Mouse (Mus musculus): Measurements from ENCODE around the gene Pilrb2. TPM values are rescaled to one million over a fixed set of nuclear protein-coding genes. Genes with fewer than 3 reads are reported as not detected.

The Pilrb2 gene
- polyA plus RNA-seq, 2 experiments = 0.13 TPM; not detected in 1

DNA sequence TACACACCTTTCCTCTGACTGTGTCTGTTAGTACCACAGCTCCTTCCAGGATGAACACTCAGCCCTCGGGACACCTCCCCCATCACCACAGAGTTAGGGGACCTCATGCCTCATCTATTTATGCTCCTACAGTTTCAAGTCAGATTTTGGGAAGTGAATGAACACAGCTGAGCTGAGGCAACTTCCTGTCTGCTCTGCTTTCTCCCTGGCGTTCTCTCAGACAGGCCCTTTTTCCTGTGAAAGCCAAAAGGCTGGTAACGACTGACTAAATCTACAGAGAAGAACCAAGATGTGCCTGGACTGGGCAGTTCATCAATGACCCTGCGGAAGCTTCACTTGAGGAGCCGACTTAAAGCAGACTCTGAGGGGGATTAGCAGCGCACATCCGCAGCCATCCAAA is 41.4 kb downstream of the Pilrb2 start:
- no peak for TF ChIP-seq POLR2A (IDR thresholded peaks at IDR 0.05; ENCODE audit: borderline replicate concordance, extremely low read depth, insufficient read depth, insufficient read length)
- DNase-seq (ENCODE audit: low spot score) (no peak), ATAC-seq (ENCODE audit: low FRiP score, low read depth) (no peak)
- Histone ChIP-seq H3K4me1 (ENCODE audit: control insufficient read depth, insufficient read depth, low read length) (no peaks in the 10 kb centered on the region), H3K27me3 (ENCODE audit: control insufficient read depth, insufficient read depth, low read length) (no peaks in the 10 kb centered on the region), H3K4me3 (replicated peaks; ENCODE audit: low read length) (no peak overlapping the region), H3K27ac (replicated peaks; ENCODE audit: low read depth, low read length) (no peak overlapping the region), H3K36me3 (ENCODE audit: control insufficient read depth, insufficient read depth, low read length) (no peaks in the 10 kb centered on the region), H3K9me3 (ENCODE audit: control insufficient read depth, low read length) (no peaks in the 10 kb centered on the region), H3K4me2 (replicated peaks; ENCODE audit: low read depth, low read length, severe bottlenecking) (no peak overlapping the region), H3K9ac (ENCODE audit: low read depth, low read length, severe bottlenecking) (no peak overlapping the region)
- WGBS = 79% methylated on average over 7 of the region's 7 CpGs

DNA sequence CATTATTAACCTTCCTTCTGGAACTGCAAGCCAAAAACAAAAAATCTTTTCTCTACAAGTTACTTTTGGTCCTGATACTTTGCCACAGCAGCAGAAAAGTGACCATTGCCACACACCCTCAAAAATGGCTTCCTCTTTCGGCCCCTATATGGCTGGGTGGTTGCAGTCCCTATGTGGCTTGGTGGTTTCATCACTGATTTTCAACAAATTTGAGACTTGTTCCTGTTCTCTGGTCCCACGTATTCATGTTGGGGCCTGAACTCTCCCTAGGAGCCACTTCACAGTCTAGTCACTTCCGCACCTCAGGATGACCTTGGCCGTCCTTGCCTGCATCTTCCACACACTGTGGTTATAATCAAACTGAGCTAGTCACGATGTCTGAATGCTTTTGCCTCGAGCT is 42.9 kb downstream of the Pilrb2 start:
- no peak for TF ChIP-seq POLR2A (IDR thresholded peaks at IDR 0.05; ENCODE audit: borderline replicate concordance, extremely low read depth, insufficient read depth, insufficient read length)
- no peaks in the 10 kb centered on the region for H3K4me1 ChIP-seq (ENCODE audit: control insufficient read depth, insufficient read depth, low read length)
- H3K4me3 ChIP-seq (replicated peaks; ENCODE audit: low read length) = no peak overlapping the region
- H3K4me2 ChIP-seq (replicated peaks; ENCODE audit: low read depth, low read length, severe bottlenecking) = no peak overlapping the region
- H3K9me3 ChIP-seq (ENCODE audit: control insufficient read depth, low read length) = no peaks in the 10 kb centered on the region
- H3K27ac ChIP-seq (replicated peaks; ENCODE audit: low read depth, low read length) = no peak overlapping the region
- WGBS = 87% methylated on average over 6 of the region's 6 CpGs
- no peaks in the 10 kb centered on the region for H3K36me3 ChIP-seq (ENCODE audit: control insufficient read depth, insufficient read depth, low read length)
- no peak for ATAC-seq (ENCODE audit: low FRiP score, low read depth)
- no peak overlapping the region for H3K9ac ChIP-seq (ENCODE audit: low read depth, low read length, severe bottlenecking)
- no peak for DNase-seq (ENCODE audit: low spot score)
- H3K27me3 ChIP-seq (ENCODE audit: control insufficient read depth, insufficient read depth, low read length) = no peaks in the 10 kb centered on the region

DNA sequence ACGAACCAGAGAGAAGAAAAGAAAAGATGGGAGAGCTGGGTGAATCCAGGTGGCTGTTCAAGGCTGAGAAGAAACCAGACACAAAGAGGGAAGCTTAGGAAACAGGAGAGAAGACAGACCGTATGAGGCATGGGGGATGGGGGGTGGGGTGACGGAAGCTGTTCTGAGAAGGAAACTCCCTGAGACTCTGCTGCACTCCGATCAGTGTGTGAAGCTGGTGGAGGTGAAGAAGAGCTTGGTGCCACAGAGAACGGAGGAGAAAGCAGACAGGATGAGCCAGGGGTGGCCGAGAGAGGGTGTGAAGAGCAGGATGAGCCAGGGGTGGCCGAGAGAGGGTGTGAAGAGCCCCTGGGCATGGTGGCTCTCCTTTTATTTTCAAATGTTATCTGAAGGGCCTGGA is 45.2 kb downstream of the Pilrb2 start:
- Histone ChIP-seq H3K4me2 (replicated peaks; ENCODE audit: low read depth, low read length, severe bottlenecking) (no peak overlapping the region), H3K27me3 (ENCODE audit: control insufficient read depth, insufficient read depth, low read length) (no peaks in the 10 kb centered on the region), H3K4me1 (ENCODE audit: control insufficient read depth, insufficient read depth, low read length) (no peaks in the 10 kb centered on the region), H3K36me3 (ENCODE audit: control insufficient read depth, insufficient read depth, low read length) (no peaks in the 10 kb centered on the region), H3K9ac (ENCODE audit: low read depth, low read length, severe bottlenecking) (no peak overlapping the region), H3K4me3 (replicated peaks; ENCODE audit: low read length) (no peak overlapping the region), H3K27ac (replicated peaks; ENCODE audit: low read depth, low read length) (no peak overlapping the region), H3K9me3 (ENCODE audit: control insufficient read depth, low read length) (no peaks in the 10 kb centered on the region)
- ATAC-seq (ENCODE audit: low FRiP score, low read depth) (no peak), DNase-seq (ENCODE audit: low spot score) (no peak)
- WGBS = 61% methylated on average over 6 of the region's 7 CpGs
- TF ChIP-seq POLR2A (IDR thresholded peaks at IDR 0.05; ENCODE audit: borderline replicate concordance, extremely low read depth, insufficient read depth, insufficient read length) = no peak

DNA sequence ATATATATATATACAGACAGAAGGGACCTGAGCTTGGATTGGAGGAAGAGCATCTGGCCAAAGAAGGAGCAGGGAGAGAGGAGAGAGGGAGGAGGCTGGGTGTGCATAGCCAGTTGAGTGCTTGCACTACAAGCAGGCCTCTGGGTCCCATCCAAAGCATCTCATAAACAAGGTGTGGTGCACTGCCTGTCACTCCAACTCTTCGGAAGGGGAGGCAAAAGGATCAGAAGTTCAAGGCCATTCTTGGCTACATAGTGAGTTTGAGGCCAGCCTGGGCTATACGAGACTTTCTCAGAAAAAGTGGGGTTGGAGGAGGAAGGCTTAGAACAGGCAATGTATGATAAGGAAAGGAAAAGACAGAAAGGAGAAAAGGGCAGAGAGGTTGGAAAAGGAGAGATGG is 45.6 kb downstream of the Pilrb2 start:
- WGBS = 78% methylated on average over 2 of the region's 2 CpGs
- Histone ChIP-seq H3K9ac (ENCODE audit: low read depth, low read length, severe bottlenecking) (no peak overlapping the region), H3K4me3 (replicated peaks; ENCODE audit: low read length) (no peak overlapping the region), H3K27me3 (ENCODE audit: control insufficient read depth, insufficient read depth, low read length) (no peaks in the 10 kb centered on the region), H3K36me3 (ENCODE audit: control insufficient read depth, insufficient read depth, low read length) (no peaks in the 10 kb centered on the region), H3K9me3 (ENCODE audit: control insufficient read depth, low read length) (no peaks in the 10 kb centered on the region), H3K27ac (replicated peaks; ENCODE audit: low read depth, low read length) (no peak overlapping the region), H3K4me2 (replicated peaks; ENCODE audit: low read depth, low read length, severe bottlenecking) (no peak overlapping the region), H3K4me1 (ENCODE audit: control insufficient read depth, insufficient read depth, low read length) (no peaks in the 10 kb centered on the region)
- ATAC-seq (ENCODE audit: low FRiP score, low read depth) = no peak
- DNase-seq (ENCODE audit: low spot score) = no peak
- TF ChIP-seq POLR2A (IDR thresholded peaks at IDR 0.05; ENCODE audit: borderline replicate concordance, extremely low read depth, insufficient read depth, insufficient read length) = no peak

DNA sequence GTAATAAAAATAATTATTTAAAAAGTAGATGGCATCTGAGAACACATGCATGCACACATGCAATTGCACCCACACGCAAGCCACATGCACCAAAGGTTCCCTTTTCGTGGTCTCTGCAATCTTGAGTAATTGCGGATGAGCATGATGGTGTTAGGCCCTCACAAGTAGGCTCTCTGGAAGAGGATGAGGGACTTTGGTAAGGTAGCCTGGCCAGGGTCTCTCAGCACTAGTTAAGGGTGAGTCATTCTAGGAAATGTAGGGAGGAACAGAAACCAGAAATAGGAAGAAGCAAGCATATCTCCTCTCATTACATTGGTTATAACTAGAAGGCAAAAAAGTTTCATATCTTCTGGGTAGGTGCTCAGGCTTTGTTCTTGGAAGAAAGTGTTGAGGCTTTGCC is 46.6 kb downstream of the Pilrb2 start:
- Histone ChIP-seq H3K9me3 (ENCODE audit: control insufficient read depth, low read length) (no peaks in the 10 kb centered on the region), H3K4me3 (replicated peaks; ENCODE audit: low read length) (no peak overlapping the region), H3K27me3 (ENCODE audit: control insufficient read depth, insufficient read depth, low read length) (no peaks in the 10 kb centered on the region), H3K4me1 (ENCODE audit: control insufficient read depth, insufficient read depth, low read length) (no peaks in the 10 kb centered on the region), H3K9ac (ENCODE audit: low read depth, low read length, severe bottlenecking) (no peak overlapping the region), H3K4me2 (replicated peaks; ENCODE audit: low read depth, low read length, severe bottlenecking) (no peak overlapping the region), H3K36me3 (ENCODE audit: control insufficient read depth, insufficient read depth, low read length) (no peaks in the 10 kb centered on the region), H3K27ac (replicated peaks; ENCODE audit: low read depth, low read length) (no peak overlapping the region)
- DNase-seq (ENCODE audit: low spot score) (no peak), ATAC-seq (ENCODE audit: low FRiP score, low read depth) (no peak)
- 89% methylated on average over 3 of the region's 3 CpGs for WGBS
- TF ChIP-seq POLR2A (IDR thresholded peaks at IDR 0.05; ENCODE audit: borderline replicate concordance, extremely low read depth, insufficient read depth, insufficient read length) = no peak

DNA sequence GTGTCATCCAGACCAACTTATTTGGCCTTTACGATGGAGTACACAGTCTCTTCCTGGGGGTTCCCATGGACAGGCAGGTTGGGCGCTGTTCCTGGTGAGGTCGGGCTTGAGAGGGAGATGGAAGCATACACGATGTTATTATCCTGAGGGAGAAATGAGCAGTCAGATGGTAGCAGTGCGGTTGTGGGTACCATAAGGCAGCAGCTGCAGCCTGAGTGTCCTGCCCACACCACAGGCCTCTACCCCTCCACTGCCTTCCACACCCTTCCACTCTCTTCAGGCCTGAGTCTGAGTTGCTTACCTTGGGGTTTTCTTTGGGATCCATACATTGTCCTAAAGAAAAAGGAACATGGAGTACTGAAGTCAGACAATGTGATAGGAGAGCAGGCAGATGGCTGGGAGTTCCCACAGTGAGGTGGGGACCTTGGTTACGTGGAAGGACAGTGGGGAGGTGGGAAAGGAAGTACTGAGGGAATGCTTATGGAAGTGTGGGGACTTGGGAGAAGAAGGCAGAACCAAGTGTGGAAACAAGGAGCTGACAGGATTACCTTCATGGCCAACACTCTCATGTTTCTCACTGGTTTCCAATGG is 48.1 kb downstream of the Pilrb2 start:
- Histone ChIP-seq H3K4me3 (replicated peaks; ENCODE audit: low read length) (no peak overlapping the region), H3K4me1 (ENCODE audit: control insufficient read depth, insufficient read depth, low read length) (no peaks in the 10 kb centered on the region)

More for the DNA sequence above, 48.1 kb downstream of the Pilrb2 start:
- DNase-seq (ENCODE audit: low spot score) (no peak), ATAC-seq (ENCODE audit: low FRiP score, low read depth) (no peak)
- no peaks in the 10 kb centered on the region for H3K27me3 ChIP-seq (ENCODE audit: control insufficient read depth, insufficient read depth, low read length)
- no peak overlapping the region for H3K9ac ChIP-seq (ENCODE audit: low read depth, low read length, severe bottlenecking)
- WGBS = 93% methylated on average over 6 of the region's 6 CpGs
- no peaks in the 10 kb centered on the region for H3K36me3 ChIP-seq (ENCODE audit: control insufficient read depth, insufficient read depth, low read length)
- H3K9me3 ChIP-seq (ENCODE audit: control insufficient read depth, low read length) = no peaks in the 10 kb centered on the region
- no peak overlapping the region for H3K4me2 ChIP-seq (replicated peaks; ENCODE audit: low read depth, low read length, severe bottlenecking)
- H3K27ac ChIP-seq (replicated peaks; ENCODE audit: low read depth, low read length) = no peak overlapping the region
- no peak for TF ChIP-seq POLR2A (IDR thresholded peaks at IDR 0.05; ENCODE audit: borderline replicate concordance, extremely low read depth, insufficient read depth, insufficient read length)

All from limb, embryonic 14.5 days (tissue).